Mouse (Mus musculus): ENCODE data around the gene Smyd5.
"Not testable (repeated sequence)": the region's sequence is repeated elsewhere in the genome, so short reads cannot be mapped to it uniquely, and the experiment has no call there.

Smyd5 gene

GRCm38 (mm10) chr6:85450140-85450539 is 18.4 kb downstream of the Smyd5 start:
- DNase-seq = not testable (repeated sequence)

DNA sequence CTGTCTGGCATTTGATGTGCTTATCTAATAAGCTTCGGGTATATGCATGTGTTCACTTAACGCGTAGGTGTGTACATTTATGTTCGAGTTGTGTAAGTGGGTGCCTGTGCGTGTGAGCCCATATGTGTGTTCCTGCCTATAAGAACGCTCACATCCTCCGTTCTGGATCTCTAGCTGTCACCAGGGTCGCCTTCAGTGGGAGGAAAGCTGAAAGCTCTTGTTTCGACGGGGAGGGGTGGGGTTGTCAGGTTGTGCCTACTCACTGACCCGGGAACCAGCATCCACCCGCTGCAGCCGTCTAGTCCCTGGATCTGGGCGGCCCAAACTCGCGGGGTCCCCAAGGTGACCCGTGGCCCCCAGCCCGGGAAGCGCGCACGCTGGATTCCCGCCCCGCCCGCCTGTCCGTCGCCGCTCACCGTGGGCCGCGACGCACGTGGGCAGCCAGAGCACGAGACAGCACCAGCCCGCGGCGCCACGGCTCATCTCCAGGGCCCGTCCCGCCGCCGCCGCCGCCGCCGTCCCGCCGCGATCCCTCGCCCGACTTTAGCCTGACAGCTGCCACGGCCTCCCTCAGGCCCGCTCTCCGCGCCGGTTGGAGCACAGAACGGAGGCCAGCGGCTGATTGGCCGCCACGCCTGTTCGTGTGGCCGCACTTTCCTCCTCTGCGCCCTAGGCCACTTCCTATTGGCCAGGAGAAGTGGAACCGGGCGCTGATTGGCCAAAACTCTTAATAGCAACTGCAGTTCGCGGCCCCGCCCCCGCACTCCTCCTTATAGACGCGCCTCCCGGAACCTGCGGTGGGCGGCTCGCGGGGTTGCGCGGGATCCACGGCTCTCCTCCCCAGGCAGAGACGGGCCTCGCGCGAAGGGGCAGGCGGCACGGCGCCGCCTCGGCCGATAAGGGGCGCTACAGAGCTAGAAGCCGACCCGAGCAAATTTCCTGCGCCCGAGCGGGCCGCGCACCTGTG is 19.2 kb downstream of the Smyd5 start, which contains the start of gene Cct7:
Gene Cct7 (plus strand): TSS at position 818 of the 967 bp plus-strand sequence.
- peak; percentile 97 for DNase-seq

GRCm38 (mm10) chr6:85451664-85452410 is 20.0 kb downstream of the Smyd5 start, which contains the start of gene Pradc1:
Pradc1 (minus strand) TSS chr6:85451970.
- peak; percentile 98 for DNase-seq

- DNase-seq = no peak
Measured at GRCm38 (mm10) chr6:85452411-85452665, 20.5 kb downstream of the Smyd5 start.

DNA sequence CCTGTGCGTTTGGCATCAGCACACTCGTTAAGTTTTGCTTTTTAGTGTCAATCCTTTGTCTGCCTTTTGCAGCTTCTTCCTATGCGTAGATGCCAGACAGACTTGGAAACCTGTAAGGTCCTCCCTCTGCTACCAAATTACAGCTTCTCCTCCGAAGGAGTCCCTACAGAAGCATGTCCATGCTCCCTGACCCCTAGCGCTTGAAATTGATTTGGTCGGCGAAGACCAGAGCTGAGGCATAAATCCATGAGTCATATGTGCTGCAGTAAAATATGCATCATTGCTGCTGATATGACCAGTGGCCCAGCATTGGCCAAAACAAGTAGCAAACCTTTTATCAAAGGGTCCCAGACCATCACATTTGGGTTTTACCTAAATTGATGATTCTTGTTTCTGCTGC is 21.0 kb downstream of the Smyd5 start:
- DNase-seq = no peak

- no peak for DNase-seq
Measured at GRCm38 (mm10) chr6:85459621-85460020, 27.8 kb downstream of the Smyd5 start.

- no peak for DNase-seq
Measured at GRCm38 (mm10) chr6:85465381-85465780, 33.6 kb downstream of the Smyd5 start.

DNA sequence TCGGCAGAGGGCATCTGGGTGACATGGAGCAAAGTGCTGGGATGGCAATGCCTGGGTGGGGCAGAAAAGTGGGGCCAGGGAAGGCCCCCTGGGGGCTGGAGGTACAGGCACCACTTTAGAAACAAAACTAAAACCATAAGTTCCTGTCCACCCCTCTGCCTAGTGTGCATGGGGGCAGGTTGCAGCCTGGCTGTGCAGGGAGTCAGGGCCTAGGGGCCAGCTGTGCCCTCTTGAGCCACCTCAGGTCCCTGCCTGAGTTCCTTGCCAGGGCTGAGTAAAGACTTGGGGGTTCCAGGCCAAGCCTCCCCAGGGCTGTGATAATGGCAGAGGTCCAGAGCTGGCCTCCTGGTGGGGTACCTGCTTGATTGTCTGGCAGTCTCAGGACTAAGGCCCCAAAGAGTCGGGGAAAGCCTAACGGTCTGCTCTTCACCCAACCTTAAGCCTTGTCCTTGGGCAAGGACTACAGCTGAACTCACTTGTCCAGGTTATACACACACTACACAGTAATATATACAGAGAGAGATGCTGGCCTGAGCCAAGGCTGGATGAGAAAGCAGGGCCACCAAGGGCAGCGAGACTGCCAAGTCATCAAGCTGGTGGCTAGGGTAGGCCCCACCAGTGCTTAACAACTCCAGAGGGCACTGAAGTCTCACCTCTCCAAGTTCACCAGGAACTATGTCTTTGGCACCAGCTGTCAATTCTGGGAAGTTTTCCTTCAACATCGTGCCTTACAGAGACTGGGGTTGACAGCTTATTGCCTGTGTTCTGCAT is 38.1 kb downstream of the Smyd5 start:
- no peak for DNase-seq

DNA sequence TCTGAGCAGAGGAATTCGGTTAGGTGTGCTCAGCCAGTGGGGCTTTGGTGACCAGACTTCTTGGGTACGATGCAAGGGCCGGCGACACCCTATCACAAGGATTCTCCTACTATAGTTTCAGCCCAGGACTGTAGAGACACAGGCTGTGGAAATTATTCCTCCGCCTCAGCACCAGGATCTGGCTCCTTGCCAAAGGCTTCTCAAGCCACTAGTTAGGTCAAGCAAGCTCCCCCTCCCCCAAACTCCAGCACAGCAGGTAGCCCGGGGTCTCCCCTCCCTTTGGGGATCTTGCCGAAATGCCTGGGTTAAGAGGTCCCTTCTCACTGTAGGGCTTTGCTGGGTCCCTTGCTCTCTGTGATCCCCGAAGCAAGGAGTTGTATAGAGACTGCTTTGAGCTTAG is 40.2 kb downstream of the Smyd5 start:
- DNase-seq = no peak

DNA sequence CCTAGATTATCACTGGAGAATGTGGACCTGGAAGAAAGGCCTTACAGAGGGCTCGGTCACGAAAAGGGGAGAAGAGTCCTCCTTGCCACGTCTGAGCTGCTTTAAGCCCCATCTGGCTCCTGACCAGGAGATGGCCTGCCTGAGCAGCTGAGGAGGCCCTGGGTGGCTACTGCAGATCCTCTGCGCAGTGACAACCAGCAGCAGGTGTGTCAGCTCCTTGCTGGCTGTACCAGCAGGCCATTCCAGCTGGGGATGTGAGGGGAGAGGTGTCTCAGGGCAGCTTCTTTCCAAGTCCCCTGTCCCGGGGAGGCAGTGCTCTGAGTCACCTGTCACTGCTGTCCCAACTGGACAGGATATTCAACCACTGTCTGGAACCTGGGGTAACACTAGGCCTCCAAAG is 40.8 kb downstream of the Smyd5 start:
- no peak for DNase-seq

GRCm38 (mm10) chr6:85475581-85475980 is 43.8 kb downstream of the Smyd5 start:
- no peak for DNase-seq

- DNase-seq = no peak
Measured at GRCm38 (mm10) chr6:85477366-85477917, 45.7 kb downstream of the Smyd5 start.

GRCm38 (mm10) chr6:85478416-85478815 is 46.6 kb downstream of the Smyd5 start:
- DNase-seq = no peak

DNA sequence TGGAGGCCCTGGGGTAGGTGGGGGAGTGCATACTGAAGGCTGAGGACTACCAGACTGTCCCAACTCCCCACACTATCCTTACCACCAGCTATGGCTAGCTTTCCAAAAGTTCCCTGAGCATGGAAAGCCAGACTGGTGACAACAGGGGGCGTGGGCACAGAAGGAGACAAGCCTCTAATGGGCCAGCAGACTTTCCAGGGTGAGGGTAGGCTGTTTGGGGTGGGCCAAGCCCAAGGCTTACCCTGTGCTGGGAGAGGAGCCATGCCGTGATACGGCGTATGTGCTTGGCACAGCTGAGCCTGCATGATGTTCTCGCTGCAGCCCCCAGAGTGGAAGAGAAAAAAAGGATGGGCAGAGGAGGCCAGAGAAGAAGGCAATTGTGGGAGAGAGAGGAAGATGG is 48.2 kb downstream of the Smyd5 start:
- no peak for DNase-seq

DNA sequence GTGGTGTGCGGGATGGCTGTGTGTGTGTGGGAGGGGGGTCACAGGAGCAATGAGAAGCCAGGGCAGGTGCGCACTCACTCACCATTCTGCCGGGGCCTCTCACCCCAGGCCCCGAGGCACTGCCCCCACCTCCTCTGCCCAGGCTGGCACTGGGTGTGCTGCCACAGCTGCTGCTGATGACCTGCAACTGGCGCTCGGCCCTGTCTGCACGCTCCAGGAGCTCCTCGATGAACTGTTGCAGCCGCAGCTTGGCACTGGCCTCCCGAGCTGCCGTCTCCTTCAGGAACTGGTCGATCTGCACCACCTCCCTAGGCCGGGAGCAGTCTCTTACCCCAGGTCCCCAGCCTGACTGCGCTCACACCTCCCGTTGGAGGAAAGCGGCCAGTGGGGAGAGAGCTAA is 48.9 kb downstream of the Smyd5 start:
- DNase-seq = no peak

DNA sequence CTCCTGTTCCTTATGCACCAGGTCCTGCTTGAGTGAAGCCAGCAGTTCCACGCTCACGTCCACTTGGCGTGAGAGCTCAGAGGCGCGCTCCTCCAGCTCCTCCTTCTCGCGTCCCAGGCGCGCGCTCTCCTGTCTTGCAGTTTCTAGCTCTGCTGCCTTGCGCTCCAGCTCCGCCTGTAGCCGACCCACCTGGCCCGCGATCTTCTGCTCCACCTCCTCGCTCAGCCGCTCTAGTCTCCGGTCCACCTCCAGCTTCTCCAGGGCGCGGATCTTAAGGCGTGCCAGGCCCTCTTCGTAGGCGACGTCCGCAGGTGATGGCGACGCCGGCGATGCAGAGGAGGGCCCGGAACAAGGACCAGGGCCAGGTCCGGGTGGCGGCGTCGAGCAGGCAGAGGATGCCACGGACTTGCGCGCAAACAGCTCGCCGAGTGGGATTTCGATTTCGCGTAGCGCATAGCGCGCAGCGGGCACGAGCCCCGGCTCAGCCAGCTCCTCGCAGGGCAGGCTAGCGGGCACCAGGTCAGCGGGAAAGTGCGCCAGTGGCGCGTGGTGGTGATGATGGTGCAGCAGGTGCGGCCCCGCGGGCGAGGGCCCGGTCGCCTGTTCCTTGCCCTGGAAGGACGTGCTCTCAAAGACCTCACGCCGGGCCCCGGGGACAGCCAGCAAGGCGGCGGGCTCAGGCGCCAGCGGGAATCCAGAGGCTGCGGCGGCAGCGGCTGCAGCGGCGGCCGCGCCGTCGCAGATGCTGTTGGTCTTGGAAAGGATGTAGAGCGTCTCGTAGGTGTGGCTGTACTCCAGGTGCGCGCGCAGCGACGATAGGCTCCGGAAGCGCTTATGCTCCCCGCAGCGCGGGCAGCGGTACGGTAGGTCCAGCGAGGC is 52.3 kb downstream of the Smyd5 start:
- DNase-seq = peak; percentile 44

DNA sequence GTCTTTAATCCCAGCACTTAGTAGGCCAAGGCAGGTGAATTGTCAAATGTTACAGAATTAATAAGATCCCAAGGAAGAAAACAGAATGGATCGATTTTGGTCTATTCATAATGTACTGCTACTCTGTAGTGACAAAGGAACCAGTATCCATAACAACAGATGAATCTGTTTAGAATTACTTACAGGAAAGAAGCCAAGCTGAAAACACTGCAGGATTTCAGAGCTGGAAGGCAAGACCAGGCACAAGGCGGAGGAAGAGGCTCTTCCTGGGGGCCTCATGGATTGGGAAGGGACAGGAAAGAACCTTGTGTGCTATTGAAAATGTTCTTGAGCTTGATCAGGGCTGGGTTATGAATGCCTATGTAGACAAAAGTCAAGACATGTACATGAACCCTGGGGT is 53.9 kb downstream of the Smyd5 start:
- no peak for DNase-seq

DNA sequence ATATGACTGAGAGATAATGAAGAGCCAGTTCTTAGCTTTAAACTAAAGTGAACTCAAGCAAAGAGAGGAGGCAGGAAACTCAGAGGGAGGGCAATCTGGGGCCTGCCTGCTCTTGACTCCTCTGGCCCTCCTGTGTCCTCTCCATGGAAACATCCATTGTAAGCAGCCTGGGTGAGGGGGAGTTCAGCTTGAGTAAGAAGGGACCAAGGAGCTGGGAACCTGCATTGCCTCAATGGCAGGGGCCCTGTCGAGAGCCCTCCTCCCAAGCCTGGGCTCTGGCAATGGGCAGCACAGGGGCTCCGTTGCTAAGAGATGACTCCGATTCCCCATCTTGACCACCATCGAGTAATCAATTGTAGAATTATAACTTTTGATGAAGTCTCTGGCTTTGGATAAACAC is 56.7 kb downstream of the Smyd5 start:
- no peak for DNase-seq

DNA sequence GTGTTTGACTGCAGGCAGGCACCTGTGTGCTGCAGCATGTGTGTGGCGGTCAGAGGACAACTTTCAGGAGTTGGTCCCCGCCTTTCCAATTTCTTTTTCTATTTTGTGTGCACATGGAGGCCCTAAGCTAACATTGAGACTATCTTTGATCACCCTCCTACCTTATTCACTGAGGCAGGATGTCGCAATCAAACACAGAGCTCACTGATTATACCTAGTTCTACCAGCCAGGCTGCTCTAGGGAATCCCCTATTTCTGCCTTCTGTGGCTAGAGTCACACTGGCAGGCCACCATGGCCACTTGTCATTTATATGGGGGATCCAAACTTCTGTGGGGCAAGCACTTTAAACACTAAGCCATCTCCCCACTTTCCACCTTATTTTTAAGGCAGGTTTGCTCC is 57.9 kb downstream of the Smyd5 start:
- no peak for DNase-seq

GRCm38 (mm10) chr6:85490252-85490651 is 58.5 kb downstream of the Smyd5 start:
- no peak for DNase-seq

- DNase-seq = no peak
Measured at GRCm38 (mm10) chr6:85491606-85492005, 59.8 kb downstream of the Smyd5 start.
